Mouse (Mus musculus): ENCODE data around the gene Sec24a. TPM values are rescaled to one million over a fixed set of nuclear protein-coding genes. Genes with fewer than 3 reads are reported as not detected.

Sec24a gene
- polyA plus RNA-seq, 1 experiment from 2014 or later: 11.4 TPM

- Histone ChIP-seq H3K9me3 (ENCODE audit: control insufficient read depth, low read length) (no peaks in the 10 kb centered on the region), H3K4me1 (ENCODE audit: control insufficient read depth, insufficient read depth, low read length) (peaks cover 44% of the 10 kb centered on the region), H3K27ac (replicated peaks; ENCODE audit: low read depth, low read length) (peak overlapping the region; percentile 75), H3K9ac (ENCODE audit: low read length) (peak overlapping the region; percentile 41), H3K27me3 (ENCODE audit: control insufficient read depth, insufficient read depth, low read length) (no peaks in the 10 kb centered on the region), H3K4me2 (ENCODE audit: low read depth, severe bottlenecking) (peak overlapping the region; percentile 20; the same call in 1 of the 2 replicates), H3K4me3 (ENCODE audit: low read depth, low read length) (no peak overlapping the region), H3K36me3 (ENCODE audit: control insufficient read depth, insufficient read depth, low read length) (peaks cover 4% of the 10 kb centered on the region; the same call in 1 of the 2 replicates)
- ATAC-seq (ENCODE audit: insufficient number of reproducible peaks, low FRiP score, low TSS enrichment, low read depth) (no peak), DNase-seq (ENCODE audit: low spot score) (peak; percentile 37)
- 64% methylated on average over 15 of the region's 15 CpGs for WGBS
These were observed 116.4 kb downstream of the Sec24a start for GRCm38 (mm10) chr11:51646751-51647667.

- H3K27me3 ChIP-seq (ENCODE audit: control insufficient read depth, insufficient read depth, low read length): no peaks in the 10 kb centered on the region
- no peak for DNase-seq (ENCODE audit: low spot score)
- whole genome bisulfite sequencing: 74% methylated on average over 7 of the region's 7 CpGs
- H3K27ac ChIP-seq (replicated peaks; ENCODE audit: low read depth, low read length): no peak overlapping the region; the same call in 1 of the 2 replicates
- H3K36me3 ChIP-seq (ENCODE audit: control insufficient read depth, insufficient read depth, low read length): peaks cover 4% of the 10 kb centered on the region; the same call in 1 of the 2 replicates
- no peaks in the 10 kb centered on the region for H3K9me3 ChIP-seq (ENCODE audit: control insufficient read depth, low read length)
- H3K4me1 ChIP-seq (ENCODE audit: control insufficient read depth, insufficient read depth, low read length): peaks cover 44% of the 10 kb centered on the region
- no peak for ATAC-seq (ENCODE audit: insufficient number of reproducible peaks, low FRiP score, low TSS enrichment, low read depth)
- no peak overlapping the region for H3K4me3 ChIP-seq (ENCODE audit: low read depth, low read length)
- H3K4me2 ChIP-seq (ENCODE audit: low read depth, severe bottlenecking): no peak overlapping the region
- H3K9ac ChIP-seq (ENCODE audit: low read length): no peak overlapping the region
These were observed 117.2 kb downstream of the Sec24a start for GRCm38 (mm10) chr11:51646245-51646644.

GRCm38 (mm10) chr11:51645293-51645692 lies 118.1 kb downstream of the Sec24a start:
- H3K27me3 ChIP-seq (ENCODE audit: control insufficient read depth, insufficient read depth, low read length): no peaks in the 10 kb centered on the region
- peaks cover 40% of the 10 kb centered on the region for H3K4me1 ChIP-seq (ENCODE audit: control insufficient read depth, insufficient read depth, low read length)
- H3K4me3 ChIP-seq (ENCODE audit: low read depth, low read length): no peak overlapping the region
- peaks cover 4% of the 10 kb centered on the region; the same call in 1 of the 2 replicates for H3K36me3 ChIP-seq (ENCODE audit: control insufficient read depth, insufficient read depth, low read length)
- no peak overlapping the region for H3K4me2 ChIP-seq (ENCODE audit: low read depth, severe bottlenecking)
- ATAC-seq (ENCODE audit: insufficient number of reproducible peaks, low FRiP score, low TSS enrichment, low read depth): no peak
- H3K9ac ChIP-seq (ENCODE audit: low read length): no peak overlapping the region
- H3K27ac ChIP-seq (replicated peaks; ENCODE audit: low read depth, low read length): no peak overlapping the region
- WGBS: 92% methylated on average over 13 of the region's 13 CpGs
- DNase-seq (ENCODE audit: low spot score): no peak
- H3K9me3 ChIP-seq (ENCODE audit: control insufficient read depth, low read length): no peaks in the 10 kb centered on the region

GRCm38 (mm10) chr11:51644217-51644616 lies 119.2 kb downstream of the Sec24a start:
- H3K9me3 ChIP-seq (ENCODE audit: control insufficient read depth, low read length): no peaks in the 10 kb centered on the region
- H3K4me1 ChIP-seq (ENCODE audit: control insufficient read depth, insufficient read depth, low read length): peaks cover 31% of the 10 kb centered on the region
- 65% methylated on average over 16 of the region's 16 CpGs for WGBS
- H3K9ac ChIP-seq (ENCODE audit: low read length): peak overlapping the region; percentile 27; the same call in 1 of the 2 replicates
- H3K36me3 ChIP-seq (ENCODE audit: control insufficient read depth, insufficient read depth, low read length): peaks cover 4% of the 10 kb centered on the region; the same call in 1 of the 2 replicates
- no peak overlapping the region; the same call in 1 of the 2 replicates for H3K27ac ChIP-seq (replicated peaks; ENCODE audit: low read depth, low read length)
- no peaks in the 10 kb centered on the region for H3K27me3 ChIP-seq (ENCODE audit: control insufficient read depth, insufficient read depth, low read length)
- H3K4me3 ChIP-seq (ENCODE audit: low read depth, low read length): no peak overlapping the region
- DNase-seq (ENCODE audit: low spot score) (no peak), ATAC-seq (ENCODE audit: insufficient number of reproducible peaks, low FRiP score, low TSS enrichment, low read depth) (no peak)
- no peak overlapping the region for H3K4me2 ChIP-seq (ENCODE audit: low read depth, severe bottlenecking)

- 53% methylated on average over 15 of the region's 15 CpGs for WGBS
- ATAC-seq (ENCODE audit: insufficient number of reproducible peaks, low FRiP score, low TSS enrichment, low read depth): no peak
These were observed 119.7 kb downstream of the Sec24a start for GRCm38 (mm10) chr11:51643761-51644160.

GRCm38 (mm10) chr11:51643202-51643601 lies 120.2 kb downstream of the Sec24a start:
- no peak overlapping the region for H3K27ac ChIP-seq (replicated peaks; ENCODE audit: low read depth, low read length)
- no peak for DNase-seq (ENCODE audit: low spot score)
- no peaks in the 10 kb centered on the region for H3K27me3 ChIP-seq (ENCODE audit: control insufficient read depth, insufficient read depth, low read length)
- H3K36me3 ChIP-seq (ENCODE audit: control insufficient read depth, insufficient read depth, low read length): peaks cover 4% of the 10 kb centered on the region; the same call in 1 of the 2 replicates
- peaks cover 22% of the 10 kb centered on the region for H3K4me1 ChIP-seq (ENCODE audit: control insufficient read depth, insufficient read depth, low read length)
- H3K9ac ChIP-seq (ENCODE audit: low read length): no peak overlapping the region; the same call in 1 of the 2 replicates
- H3K9me3 ChIP-seq (ENCODE audit: control insufficient read depth, low read length): no peaks in the 10 kb centered on the region
- H3K4me3 ChIP-seq (ENCODE audit: low read depth, low read length): no peak overlapping the region
- no peak overlapping the region for H3K4me2 ChIP-seq (ENCODE audit: low read depth, severe bottlenecking)
- 76% methylated on average over 9 of the region's 9 CpGs for WGBS
- ATAC-seq (ENCODE audit: insufficient number of reproducible peaks, low FRiP score, low TSS enrichment, low read depth): no peak

More at GRCm38 (mm10) chr11:51643761-51644160, 119.7 kb downstream of the Sec24a start:
- Histone ChIP-seq H3K4me2 (ENCODE audit: low read depth, severe bottlenecking) (no peak overlapping the region), H3K27me3 (ENCODE audit: control insufficient read depth, insufficient read depth, low read length) (no peaks in the 10 kb centered on the region), H3K27ac (replicated peaks; ENCODE audit: low read depth, low read length) (peak overlapping the region; percentile 52; the same call in 1 of the 2 replicates), H3K36me3 (ENCODE audit: control insufficient read depth, insufficient read depth, low read length) (peaks cover 4% of the 10 kb centered on the region; the same call in 1 of the 2 replicates), H3K4me3 (ENCODE audit: low read depth, low read length) (no peak overlapping the region), H3K9me3 (ENCODE audit: control insufficient read depth, low read length) (no peaks in the 10 kb centered on the region), H3K9ac (ENCODE audit: low read length) (peak overlapping the region; percentile 30), H3K4me1 (ENCODE audit: control insufficient read depth, insufficient read depth, low read length) (peaks cover 27% of the 10 kb centered on the region)
- peak; percentile 34 for DNase-seq (ENCODE audit: low spot score)

Other genes starting within 250 kb of the Sec24a start
- gene Phykpl, start 178.9 kb downstream of the Sec24a start, polyA plus RNA-seq (2014; fragmentation: Nextera tagmentation; extraction: Ambion mirVana): 11.0 and 12.5 TPM in 2 replicates
- 796 and 869 TPM in 2 replicates for gene Hnrnpab, start 156.8 kb downstream of the Sec24a start, polyA plus RNA-seq (2014; fragmentation: Nextera tagmentation; extraction: Ambion mirVana)
- gene Nhp2, start 143.9 kb downstream of the Sec24a start, polyA plus RNA-seq (2014; fragmentation: Nextera tagmentation; extraction: Ambion mirVana): 180 and 181 TPM in 2 replicates
- gene Rmnd5b, start 127.7 kb downstream of the Sec24a start, polyA plus RNA-seq (2014; fragmentation: Nextera tagmentation; extraction: Ambion mirVana): 38.1 and 40.8 TPM in 2 replicates
- 14.3 and 18.2 TPM in 2 replicates for gene N4bp3, start 112.8 kb downstream of the Sec24a start, polyA plus RNA-seq (2014; fragmentation: Nextera tagmentation; extraction: Ambion mirVana)
- gene D930048N14Rik, start 112.7 kb downstream of the Sec24a start, polyA plus RNA-seq (2014; fragmentation: Nextera tagmentation; extraction: Ambion mirVana): 2.4 and 2.5 TPM in 2 replicates
- 89.1 and 95.4 TPM in 2 replicates for gene 0610009B22Rik, start 74.8 kb downstream of the Sec24a start, polyA plus RNA-seq (2014; fragmentation: Nextera tagmentation; extraction: Ambion mirVana)
- 89.5 and 90.5 TPM in 2 replicates for gene Sar1b, start 53 bp upstream of the Sec24a start, polyA plus RNA-seq (2014; fragmentation: Nextera tagmentation; extraction: Ambion mirVana)
- 0.28 and 0.44 TPM in 2 replicates for gene Jade2, start 94.0 kb upstream of the Sec24a start, polyA plus RNA-seq (2014; fragmentation: Nextera tagmentation; extraction: Ambion mirVana)
- gene Cdkn2aipnl, start 204.0 kb upstream of the Sec24a start, polyA plus RNA-seq (2014; fragmentation: Nextera tagmentation; extraction: Ambion mirVana): 129 and 139 TPM in 2 replicates
- gene Ube2b, start 237.1 kb upstream of the Sec24a start, polyA plus RNA-seq (2014; fragmentation: Nextera tagmentation; extraction: Ambion mirVana): 170 and 191 TPM in 2 replicates
- gene Cdkl3, start 240.6 kb upstream of the Sec24a start, polyA plus RNA-seq (2014; fragmentation: Nextera tagmentation; extraction: Ambion mirVana): 9.6 and 13.3 TPM in 2 replicates

Measured in limb, embryonic 11.5 days (tissue).